Mouse (Mus musculus) ES-E14 (cell line): ENCODE measurements at regions not wholly inside any gene's neighbourhood (a gene's known extent, or its start where the extent isn't known, plus 50 kb on each side); places are given as distances from the start of the nearest gene placed in this dataset.

Experiments
- DNase-seq: peaks from one replicate; pipeline ENCODE4 v3.0.0-alpha.2; 2013; ENCODE audit warnings: low read depth, low spot score
- H3K27ac ChIP-seq: 2 replicates; pipeline ENCODE4 v1.5.1; 2012; ENCODE audit warnings: low read depth, mild to moderate bottlenecking, low read length, moderate library complexity, mixed read lengths; ENCODE audit not compliant: poor library complexity, insufficient read depth, severe bottlenecking
- H3K36me3 ChIP-seq: 2 replicates; pipeline ENCODE4 v1.6.1; 2012; ENCODE audit warnings: mild to moderate bottlenecking, low read length, moderate library complexity, mixed read lengths; ENCODE audit not compliant: control insufficient read depth, poor library complexity, insufficient read depth, severe bottlenecking
- H3K4me1 ChIP-seq, 2 experiments: fragments of 150-350 bp in 1 of 2; sonication (generic) in 1 of 2; 2 replicates each; pipeline ENCODE4 v1.6.1; 2012; ENCODE audit warnings: low read length in 2 of 2, mild to moderate bottlenecking in 1 of 2, mixed read lengths in 1 of 2; ENCODE audit not compliant: control insufficient read depth in 2 of 2, insufficient read depth in 2 of 2, poor library complexity in 1 of 2
- H3K4me3 ChIP-seq, 2 experiments: fragments of 150-350 bp in 1 of 2; sonication (generic) in 1 of 2; 2 replicates each; pipeline ENCODE4 v1.5.1; 2012; ENCODE audit warnings: low read length in 2 of 2, low read depth in 1 of 2, mild to moderate bottlenecking in 1 of 2, mixed read lengths in 1 of 2; ENCODE audit not compliant: insufficient read depth in 1 of 2, poor library complexity in 1 of 2, severe bottlenecking in 1 of 2
- H3K9ac ChIP-seq: 2 replicates; pipeline ENCODE4 v1.6.1; 2012; ENCODE audit warnings: low read depth, mild to moderate bottlenecking, low read length, mixed read lengths; ENCODE audit not compliant: poor library complexity, insufficient read depth, severe bottlenecking
- H3K9me3 ChIP-seq: fragments of 150-350 bp; sonication (generic); 2 replicates; pipeline ENCODE4 v1.6.1; 2012; ENCODE audit warnings: low read depth, mild to moderate bottlenecking, low read length; ENCODE audit not compliant: control insufficient read depth, insufficient read depth
- CHD2 ChIP-seq: IDR thresholded peaks from 2 replicates; pipeline ENCODE4 v1.6.1; 2014; ENCODE audit warnings: mild to moderate bottlenecking, low read depth, low read length, inconsistent platforms
- HCFC1 ChIP-seq: IDR thresholded peaks from 2 replicates; pipeline ENCODE4 v1.6.1; 2012; ENCODE audit warnings: low read length, inconsistent platforms, borderline replicate concordance; ENCODE audit not compliant: insufficient read depth
- MAFK ChIP-seq: IDR thresholded peaks from 2 replicates; pipeline ENCODE4 v1.6.1; 2014; ENCODE audit warnings: mild to moderate bottlenecking, low read depth, low read length, inconsistent platforms; ENCODE audit not compliant: insufficient read depth
- ZC3H11A ChIP-seq: IDR thresholded peaks from 2 replicates; pipeline ENCODE4 v1.6.1; 2012; ENCODE audit warnings: low read depth, mild to moderate bottlenecking, inconsistent platforms, low read length, borderline replicate concordance
- ZNF384 ChIP-seq: IDR thresholded peaks from 2 replicates; pipeline ENCODE4 v1.6.1; 2012; ENCODE audit warnings: low read depth, low read length, inconsistent platforms
- in situ Hi-C, 2 experiments: fragments of 600-800 bp; cut with MboI; formaldehyde crosslinking; loops; one replicate each; pipeline ENCODE4 v1.15.1; 2025; ENCODE audit warnings: low sequenced_read_pairs in 2 of 2, inconsistent platforms in 1 of 2; ENCODE audit not compliant: unreplicated experiment in 2 of 2

- TF ChIP-seq CHD2, result no peak
- no peak for TF ChIP-seq MAFK
- no peak for TF ChIP-seq ZNF384
- no peak for TF ChIP-seq HCFC1
- TF ChIP-seq ZC3H11A, result no peak
- no peak overlapping the region for H3K9ac ChIP-seq
- DNase-seq, result no peak
- no peak overlapping the region for H3K4me3 ChIP-seq
- no peaks in the 10 kb centered on the region for H3K4me1 ChIP-seq
- in situ Hi-C loops, result no loop called here
- no peaks in the 10 kb centered on the region for H3K36me3 ChIP-seq
- H3K27ac ChIP-seq, result no peak overlapping the region
- no peaks in the 10 kb centered on the region for H3K9me3 ChIP-seq
Observed at GRCm38 (mm10) chr12:73405583-73405982, 119.0 kb downstream of the Slc38a6 start.

- no peak for TF ChIP-seq HCFC1
- TF ChIP-seq MAFK, result no peak
- no peak for TF ChIP-seq ZNF384
- no peak for TF ChIP-seq CHD2
- in situ Hi-C loops, result no loop called here
- no peak for DNase-seq
- H3K27ac ChIP-seq, result no peak overlapping the region
- no peaks in the 10 kb centered on the region for H3K36me3 ChIP-seq
- no peak overlapping the region for H3K9ac ChIP-seq
- no peaks in the 10 kb centered on the region for H3K4me1 ChIP-seq
- H3K9me3 ChIP-seq, result no peaks in the 10 kb centered on the region
- H3K4me3 ChIP-seq, result no peak overlapping the region
Observed at GRCm38 (mm10) chr12:73405106-73405505, 118.5 kb downstream of the Slc38a6 start.

GRCm38 (mm10) chr12:73403906-73404474 is 117.4 kb downstream of the Slc38a6 start:
- Histone ChIP-seq H3K9me3 (no peaks in the 10 kb centered on the region), H3K27ac (no peak overlapping the region), H3K9ac (no peak overlapping the region), H3K4me3 (no peak overlapping the region), H3K36me3 (no peaks in the 10 kb centered on the region), H3K4me1 (peaks cover 0 to 2% of the 10 kb centered on the region in 2 experiments; a peak in 1 of 4 replicates)
- TF ChIP-seq HCFC1 (no peak), ZC3H11A (no peak)
- in situ Hi-C loops, result no loop called here
- no peak for DNase-seq
